Mouse (Mus musculus) inflammation-experienced regulatory T-cells, adult 6 months (primary cell): ENCODE results near the gene St3gal5. TPM values are rescaled to one million over a fixed set of nuclear protein-coding genes. Genes with fewer than 3 reads are reported as not detected.

Experiments
- polyA plus RNA-seq, 3 experiments: library from polyadenylated mRNA; unstranded; fragments of 100-300 nt; shearing (Covaris generic); gene quantifications; one replicate each; pipeline ENCODE4 v1.2.1; 2017

The St3gal5 gene
- polyA plus RNA-seq, 3 experiments from 2014 or later: 0.73 to 0.91 (median 0.74) TPM

Other genes with a start within 250 kb of the St3gal5 start
- gene Ptcd3, start 188.8 kb upstream of the St3gal5 start, polyA plus RNA-seq: 10 to 100 TPM; 61.1 to 98.6 (median 94.1) TPM
- 10 to 100 TPM; 13.8 to 27.4 (median 21.5) TPM for gene Polr1a, start 188.5 kb upstream of the St3gal5 start, polyA plus RNA-seq
- not detected for gene Atoh8, start 138.0 kb downstream of the St3gal5 start, polyA plus RNA-seq
- gene Sftpb, start 207.0 kb downstream of the St3gal5 start, polyA plus RNA-seq: not detected
- 10 to 100 TPM; 16.5 to 26.1 (median 20.8) TPM for gene Usp39, start 247.6 kb downstream of the St3gal5 start, polyA plus RNA-seq
- gene 0610030E20Rik, start 249.7 kb downstream of the St3gal5 start, polyA plus RNA-seq: 10 to 100 TPM; 18.2 to 25.5 (median 19.7) TPM